Mouse (Mus musculus): ENCODE results near the gene Sept1. TPM values are rescaled to one million over a fixed set of nuclear protein-coding genes. Genes with fewer than 3 reads are reported as not detected.
A peak's percentile ranks its signal among the peaks of the same experiment; 100 is the strongest.

Gene Sept1
- total and polyA plus RNA-seq, 3 experiments = 51.1 to 263 (median 128) TPM

- no peak for ATAC-seq (ENCODE audit: extremely low read depth, insufficient number of reproducible peaks, low FRiP score, poor library complexity, severe bottlenecking)
Measured at GRCm38 (mm10) chr7:127207374-127208294, 25.3 kb downstream of the Sept1 start.

GRCm38 (mm10) chr7:127206606-127207005 is 26.3 kb downstream of the Sept1 start:
- Histone ChIP-seq H3K4me1 (ENCODE audit: insufficient read depth, low read depth, low read length) (peaks cover 63% of the 10 kb centered on the region), H3K9me3 (replicated peaks) (no peaks in the 10 kb centered on the region), H3K36me3 (replicated peaks) (peaks cover 44% of the 10 kb centered on the region), H3K27me3 (ENCODE audit: insufficient read depth, low read length) (no peaks in the 10 kb centered on the region), H3K4me3 (ENCODE audit: low read depth, low read length) (peak overlapping the region; percentile 76)
- TF ChIP-seq GATA1 (IDR thresholded peaks at IDR 0.05; ENCODE audit: borderline replicate concordance, low read length) (no peak), POLR2AphosphoS5 (IDR thresholded peaks at IDR 0.05; ENCODE audit: insufficient replicate concordance, low read depth, low read length) (no peak), TAL1 (conservative IDR thresholded peaks at IDR 0.05; ENCODE audit: low read depth, low read length) (no peak), CTCF (IDR thresholded peaks at IDR 0.05; ENCODE audit: low read depth, low read length) (no peak), GATA2 (IDR thresholded peaks at IDR 0.05; ENCODE audit: borderline replicate concordance, low read depth, low read length) (no peak)
- no peak for ATAC-seq (ENCODE audit: extremely low read depth, insufficient number of reproducible peaks, low FRiP score, poor library complexity, severe bottlenecking)
- no peak for DNase-seq (ENCODE audit: low spot score)

More at GRCm38 (mm10) chr7:127207374-127208294, 25.3 kb downstream of the Sept1 start:
- TF ChIP-seq CTCF (IDR thresholded peaks at IDR 0.05; ENCODE audit: low read depth, low read length) = no peak
- Histone ChIP-seq H3K9me3 (replicated peaks) (no peaks in the 10 kb centered on the region), H3K4me3 (ENCODE audit: low read depth, low read length) (peak overlapping the region; percentile 76), H3K36me3 (replicated peaks) (peaks cover 33% of the 10 kb centered on the region), H3K4me1 (ENCODE audit: insufficient read depth, low read depth, low read length) (peaks cover 65% of the 10 kb centered on the region), H3K27me3 (ENCODE audit: insufficient read depth, low read length) (no peaks in the 10 kb centered on the region)
- DNase-seq (ENCODE audit: low spot score) = no peak

- DNase-seq (ENCODE audit: low spot score) = no peak
- Histone ChIP-seq H3K36me3 (replicated peaks) (peaks cover 87% of the 10 kb centered on the region), H3K9me3 (replicated peaks) (no peaks in the 10 kb centered on the region), H3K4me1 (ENCODE audit: insufficient read depth, low read depth, low read length) (peaks cover 68% of the 10 kb centered on the region), H3K4me3 (ENCODE audit: low read depth, low read length) (peak overlapping the region; percentile 75), H3K27me3 (ENCODE audit: insufficient read depth, low read length) (no peaks in the 10 kb centered on the region)
- TF ChIP-seq CTCF (IDR thresholded peaks at IDR 0.05; ENCODE audit: low read depth, low read length) = no peak
- no peak for TF ChIP-seq TAL1 (conservative IDR thresholded peaks at IDR 0.05; ENCODE audit: low read depth, low read length)
- no peak for TF ChIP-seq POLR2AphosphoS5 (IDR thresholded peaks at IDR 0.05; ENCODE audit: insufficient replicate concordance, low read depth, low read length)
- TF ChIP-seq GATA2 (IDR thresholded peaks at IDR 0.05; ENCODE audit: borderline replicate concordance, low read depth, low read length) = no peak
- TF ChIP-seq GATA1 (IDR thresholded peaks at IDR 0.05; ENCODE audit: borderline replicate concordance, low read length) = no peak
- ATAC-seq (ENCODE audit: extremely low read depth, insufficient number of reproducible peaks, low FRiP score, poor library complexity, severe bottlenecking) = no peak
Measured at GRCm38 (mm10) chr7:127196484-127196883, 36.4 kb downstream of the Sept1 start.

- Histone ChIP-seq H3K27me3 (ENCODE audit: insufficient read depth, low read length) (no peaks in the 10 kb centered on the region), H3K9me3 (replicated peaks) (no peaks in the 10 kb centered on the region), H3K4me1 (ENCODE audit: insufficient read depth, low read depth, low read length) (peaks cover 66% of the 10 kb centered on the region), H3K36me3 (replicated peaks) (peaks cover 87% of the 10 kb centered on the region), H3K4me3 (ENCODE audit: low read depth, low read length) (peak within 1 kb of the TSS; percentile 75)
- DNase-seq (ENCODE audit: low spot score) = peak; percentile 89
- TF ChIP-seq CTCF (IDR thresholded peaks at IDR 0.05; ENCODE audit: low read depth, low read length) (no peak), GATA2 (IDR thresholded peaks at IDR 0.05; ENCODE audit: borderline replicate concordance, low read depth, low read length) (no peak), TAL1 (conservative IDR thresholded peaks at IDR 0.05; ENCODE audit: low read depth, low read length) (no peak), POLR2AphosphoS5 (IDR thresholded peaks at IDR 0.05; ENCODE audit: insufficient replicate concordance, low read depth, low read length) (no peak; the same call in 1 of the 2 replicates), GATA1 (IDR thresholded peaks at IDR 0.05; ENCODE audit: borderline replicate concordance, low read length) (no peak)
- ATAC-seq (ENCODE audit: extremely low read depth, insufficient number of reproducible peaks, low FRiP score, poor library complexity, severe bottlenecking) = peak; percentile 87
Measured at GRCm38 (mm10) chr7:127195544-127196295, 37.2 kb downstream of the Sept1 start, which contains the start of gene Cd2bp2. Gene Cd2bp2 (minus strand): TSS chr7:127196050.

GRCm38 (mm10) chr7:127194633-127195029 is 38.3 kb downstream of the Sept1 start:
- DNase-seq (ENCODE audit: low spot score) (no peak), ATAC-seq (ENCODE audit: extremely low read depth, insufficient number of reproducible peaks, low FRiP score, poor library complexity, severe bottlenecking) (no peak)
- peak overlapping the region; percentile 75 for H3K4me3 ChIP-seq (ENCODE audit: low read depth, low read length)
- H3K36me3 ChIP-seq (replicated peaks) = peaks cover 87% of the 10 kb centered on the region
- no peaks in the 10 kb centered on the region for H3K9me3 ChIP-seq (replicated peaks)
- peaks cover 71% of the 10 kb centered on the region for H3K4me1 ChIP-seq (ENCODE audit: insufficient read depth, low read depth, low read length)
- TF ChIP-seq CTCF (IDR thresholded peaks at IDR 0.05; ENCODE audit: low read depth, low read length) (no peak), POLR2AphosphoS5 (IDR thresholded peaks at IDR 0.05; ENCODE audit: insufficient replicate concordance, low read depth, low read length) (no peak), TAL1 (conservative IDR thresholded peaks at IDR 0.05; ENCODE audit: low read depth, low read length) (no peak), GATA1 (IDR thresholded peaks at IDR 0.05; ENCODE audit: borderline replicate concordance, low read length) (no peak), GATA2 (IDR thresholded peaks at IDR 0.05; ENCODE audit: borderline replicate concordance, low read depth, low read length) (no peak)
- no peaks in the 10 kb centered on the region for H3K27me3 ChIP-seq (ENCODE audit: insufficient read depth, low read length)

Measured in G1E (cell line).